Mouse (Mus musculus): ENCODE measurements at regions not wholly inside any gene's neighbourhood (a gene's known extent, or its start where the extent isn't known, plus 50 kb on each side); places are given as distances from the start of the nearest gene placed in this dataset.

DNA sequence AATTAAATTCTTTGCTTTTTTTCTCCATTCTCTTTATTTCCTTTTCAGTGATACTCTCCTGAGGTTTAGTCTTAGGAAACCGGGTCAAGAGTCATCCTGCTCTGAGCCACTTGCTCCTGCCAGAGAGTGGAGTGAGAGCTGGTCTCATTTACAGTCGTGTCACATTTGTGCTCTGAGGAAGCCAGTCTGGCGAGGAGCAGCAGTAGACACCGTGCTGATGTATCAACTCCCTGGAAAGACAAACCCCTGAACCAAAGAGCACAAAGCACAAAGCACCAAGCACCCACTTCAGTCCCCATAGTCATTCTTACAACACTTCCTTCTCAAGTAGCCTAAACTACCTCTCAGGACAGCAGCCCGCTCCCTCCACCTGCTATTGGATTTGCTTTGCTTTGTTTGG, 390.7 kb downstream of the Wdr11 start:
- DNase-seq (ENCODE audit: low read depth, low spot score): no peak

DNA sequence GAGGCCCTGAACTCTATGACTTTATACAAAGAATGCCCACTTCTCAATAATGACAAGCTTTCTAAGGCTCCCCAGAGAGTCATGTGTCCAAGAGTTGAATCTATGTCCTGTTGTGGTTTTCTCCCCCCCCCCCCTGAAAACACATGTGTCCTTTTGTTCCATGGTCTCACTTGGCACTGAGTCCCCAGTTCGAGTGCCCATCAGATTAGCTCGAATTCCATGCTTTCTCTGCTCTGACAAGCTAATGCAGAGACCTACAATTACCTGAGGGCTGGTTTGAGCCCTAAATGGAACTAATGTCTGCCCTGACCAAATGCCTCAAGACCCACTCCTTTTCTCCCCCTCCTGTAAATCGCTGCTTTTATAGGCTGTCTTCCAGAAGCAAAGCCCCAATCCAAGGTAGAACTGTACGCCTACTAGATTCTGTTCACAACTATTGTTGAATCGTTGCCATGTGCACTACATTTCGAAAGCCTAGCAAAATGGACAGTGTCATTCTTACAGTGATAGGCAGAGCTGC, 392.0 kb downstream of the Wdr11 start:
- DNase-seq (ENCODE audit: low read depth, low spot score): no peak

DNA sequence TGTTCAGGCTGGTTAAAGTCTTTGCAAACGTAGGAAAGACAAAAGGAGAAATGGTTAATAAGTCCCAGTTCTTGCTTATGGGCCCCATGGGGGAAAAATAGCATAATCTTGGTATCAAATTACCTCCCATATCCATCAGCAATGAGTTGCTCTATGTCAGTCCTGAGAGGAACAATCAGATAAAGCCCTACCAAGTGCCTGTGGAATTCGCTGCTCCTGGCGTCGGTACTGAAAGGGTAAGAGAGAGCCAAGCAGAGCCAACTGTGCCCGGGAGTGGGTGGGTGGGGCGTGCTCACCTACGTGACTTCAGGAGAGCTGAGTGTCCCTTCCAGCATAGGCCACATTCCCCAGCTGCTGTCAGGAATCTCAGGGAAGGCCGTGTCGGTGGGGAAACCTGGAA, 392.7 kb downstream of the Wdr11 start:
- no peak for DNase-seq (ENCODE audit: low read depth, low spot score)

DNA sequence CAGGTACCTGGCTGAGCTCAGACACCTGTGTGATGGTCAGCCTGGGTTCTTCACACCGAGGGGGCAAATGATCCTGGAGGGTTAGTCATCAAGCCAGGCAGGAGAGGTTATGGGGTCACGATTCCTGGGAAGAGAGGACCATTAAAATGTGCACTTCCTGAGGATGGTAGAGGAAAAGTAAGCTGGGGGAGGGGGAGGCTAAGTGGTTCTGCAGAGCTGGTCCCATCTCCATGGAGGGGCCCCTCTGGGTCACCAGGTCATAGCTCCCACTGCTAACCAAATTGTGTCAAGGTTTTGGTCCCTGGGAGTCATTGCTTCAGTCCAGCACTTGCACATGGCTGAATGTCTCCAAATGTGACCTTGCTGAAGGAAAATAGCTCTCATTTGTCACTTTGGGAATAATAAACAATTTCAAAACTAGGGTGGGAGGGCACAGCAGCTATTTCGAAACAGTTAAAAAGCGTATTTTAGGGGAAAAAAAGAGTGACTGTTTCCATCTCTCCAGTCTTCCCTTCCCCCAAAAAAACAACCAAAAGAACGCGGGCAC, 395.5 kb downstream of the Wdr11 start:
- DNase-seq (ENCODE audit: low read depth, low spot score): no peak

GRCm38 (mm10) chr7:129987713-129988112, 396.1 kb downstream of the Wdr11 start:
- peak; percentile 41 for DNase-seq (ENCODE audit: low read depth, low spot score)

- DNase-seq (ENCODE audit: low read depth, low spot score): no peak
Measured at GRCm38 (mm10) chr7:129993446-129994223, 402.0 kb downstream of the Wdr11 start.

GRCm38 (mm10) chr7:129995529-129995928, 403.9 kb downstream of the Wdr11 start:
- no peak for DNase-seq (ENCODE audit: low read depth, low spot score)

- no peak for DNase-seq (ENCODE audit: low read depth, low spot score)
Measured at GRCm38 (mm10) chr7:130001064-130001463, 409.4 kb downstream of the Wdr11 start.

GRCm38 (mm10) chr7:130002002-130002401, 410.3 kb downstream of the Wdr11 start:
- no peak for DNase-seq (ENCODE audit: low read depth, low spot score)

DNA sequence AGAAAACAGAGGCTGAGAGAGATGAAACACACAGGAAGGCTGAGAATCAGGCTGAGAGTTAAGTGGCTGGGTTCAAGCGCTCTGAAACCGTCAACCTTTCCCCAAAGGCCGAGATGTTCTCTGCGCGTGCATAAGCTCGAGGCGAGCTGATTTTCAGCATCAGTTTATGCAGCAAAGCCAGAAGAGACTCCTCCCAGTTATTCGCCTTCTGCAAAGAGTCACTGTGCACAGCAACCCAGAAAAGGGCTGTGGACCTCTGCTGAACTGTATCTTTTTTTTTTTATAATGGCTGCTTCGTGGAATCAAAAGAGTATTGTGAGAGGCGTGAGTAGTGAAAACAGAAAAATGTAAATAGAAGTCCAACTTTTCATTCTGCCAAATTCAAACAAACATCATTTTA, 413.7 kb downstream of the Wdr11 start:
- DNase-seq (ENCODE audit: low read depth, low spot score): no peak

GRCm38 (mm10) chr7:130007993-130008583, 416.4 kb downstream of the Wdr11 start:
- no peak for DNase-seq (ENCODE audit: low read depth, low spot score)

DNA sequence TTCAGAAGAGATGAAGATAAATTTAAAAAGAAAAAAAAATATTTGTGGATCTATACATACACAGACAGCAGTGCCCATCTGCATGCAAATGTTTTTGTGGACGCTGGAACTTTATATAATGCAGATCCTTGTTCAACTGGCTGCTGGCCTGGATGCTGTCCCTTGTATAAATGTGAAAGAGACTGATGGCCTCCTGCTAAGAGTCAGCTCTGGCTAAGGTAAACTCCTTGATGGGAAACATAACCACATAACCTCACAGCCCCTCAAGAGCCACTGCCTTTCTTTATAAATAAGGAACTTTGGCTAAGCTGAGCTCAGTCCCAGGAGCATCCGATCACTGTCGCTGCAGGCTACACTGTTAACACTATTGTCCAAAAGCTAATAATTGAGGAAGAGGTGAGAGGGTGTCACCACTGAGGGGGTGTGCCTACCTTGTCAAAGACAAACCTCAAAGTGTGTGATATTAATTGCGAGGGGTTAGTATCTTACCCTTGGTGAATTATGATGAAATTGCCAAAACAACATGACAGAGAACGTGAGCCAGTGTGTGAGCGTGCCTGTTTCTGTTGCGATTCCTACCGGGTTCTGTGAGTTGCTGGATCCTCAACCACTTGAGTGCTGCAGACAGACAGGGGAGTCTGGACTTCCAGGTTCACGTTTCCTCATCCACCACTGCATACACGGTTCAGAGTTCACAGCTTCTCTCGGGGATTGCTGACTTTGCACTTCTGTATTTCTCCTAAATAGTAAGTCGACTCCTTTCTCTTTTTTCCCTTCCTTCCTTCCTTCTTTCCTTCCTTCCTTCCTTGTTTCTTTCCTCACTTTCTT, 417.1 kb downstream of the Wdr11 start:
- no peak for DNase-seq (ENCODE audit: low read depth, low spot score)

DNA sequence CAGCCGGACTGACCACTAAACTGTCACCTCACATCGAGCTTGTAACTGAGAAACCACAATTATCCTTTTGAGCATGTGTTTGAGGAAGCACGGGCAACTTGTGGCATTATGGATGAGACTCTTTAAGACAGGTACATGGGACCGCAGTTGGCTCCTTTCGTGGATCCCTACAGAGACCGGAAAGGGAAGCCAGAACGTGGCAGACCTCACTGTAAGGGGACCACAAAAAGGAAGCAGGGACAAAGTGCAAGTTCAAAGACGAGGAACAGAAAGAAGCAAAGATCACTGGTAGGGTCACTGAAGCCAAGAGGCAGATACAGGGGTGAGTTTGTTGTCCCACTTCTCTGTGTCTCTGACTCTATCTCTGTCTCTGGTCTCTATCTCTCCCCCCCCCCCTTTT, 420.4 kb downstream of the Wdr11 start:
- DNase-seq (ENCODE audit: low read depth, low spot score): no peak

GRCm38 (mm10) chr7:130013109-130013508, 421.4 kb downstream of the Wdr11 start:
- DNase-seq (ENCODE audit: low read depth, low spot score): no peak

DNA sequence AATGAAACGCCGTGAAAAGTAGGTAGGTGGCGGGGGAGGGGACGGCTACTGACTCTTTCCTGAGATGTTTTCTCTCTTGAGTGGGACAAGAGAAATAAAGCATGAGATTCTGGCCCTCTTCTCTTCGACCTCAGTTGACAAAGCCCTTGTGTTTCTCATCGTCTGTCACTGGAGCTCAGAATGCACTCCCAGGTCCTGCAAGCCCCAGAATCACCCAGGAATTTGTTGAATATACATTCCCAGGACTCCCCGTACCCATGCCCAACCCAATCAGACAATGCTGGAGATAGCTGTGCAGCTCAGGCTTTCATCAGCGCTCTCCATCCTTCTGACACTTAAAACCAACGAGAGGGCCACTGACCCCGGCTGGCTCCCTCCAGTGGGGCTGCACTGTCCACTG, 422.9 kb downstream of the Wdr11 start:
- DNase-seq (ENCODE audit: low read depth, low spot score): no peak

DNA sequence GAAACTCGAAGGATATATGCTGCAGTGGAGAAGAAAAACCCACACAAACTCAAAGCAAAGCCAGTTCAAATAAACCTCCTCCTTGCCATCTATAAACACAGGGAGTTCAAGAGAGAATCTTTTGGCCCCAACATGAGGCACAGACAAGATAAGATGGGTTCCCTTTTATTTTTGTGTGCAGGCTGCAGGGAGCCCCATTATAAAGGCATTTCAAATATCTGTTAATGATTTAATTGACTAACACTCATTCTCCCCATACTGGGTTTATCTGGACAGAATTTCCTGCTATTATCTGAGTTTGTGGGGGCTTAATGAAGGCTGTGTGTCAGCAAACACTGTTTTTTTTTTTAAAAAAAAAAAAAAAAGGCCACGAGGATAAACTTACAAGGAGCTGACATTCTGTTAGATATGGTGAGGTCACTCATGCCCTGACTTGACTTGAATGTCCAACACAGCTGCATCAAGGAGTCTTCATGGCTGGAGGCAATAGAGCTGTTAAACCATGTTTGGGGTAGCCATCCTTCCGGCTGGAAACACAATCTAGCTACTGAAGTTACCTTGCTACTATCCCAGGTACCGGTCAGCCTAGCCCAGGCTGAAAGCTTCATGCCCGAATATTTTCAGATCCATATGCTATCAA, 423.8 kb downstream of the Wdr11 start:
- DNase-seq (ENCODE audit: low read depth, low spot score): no peak

DNA sequence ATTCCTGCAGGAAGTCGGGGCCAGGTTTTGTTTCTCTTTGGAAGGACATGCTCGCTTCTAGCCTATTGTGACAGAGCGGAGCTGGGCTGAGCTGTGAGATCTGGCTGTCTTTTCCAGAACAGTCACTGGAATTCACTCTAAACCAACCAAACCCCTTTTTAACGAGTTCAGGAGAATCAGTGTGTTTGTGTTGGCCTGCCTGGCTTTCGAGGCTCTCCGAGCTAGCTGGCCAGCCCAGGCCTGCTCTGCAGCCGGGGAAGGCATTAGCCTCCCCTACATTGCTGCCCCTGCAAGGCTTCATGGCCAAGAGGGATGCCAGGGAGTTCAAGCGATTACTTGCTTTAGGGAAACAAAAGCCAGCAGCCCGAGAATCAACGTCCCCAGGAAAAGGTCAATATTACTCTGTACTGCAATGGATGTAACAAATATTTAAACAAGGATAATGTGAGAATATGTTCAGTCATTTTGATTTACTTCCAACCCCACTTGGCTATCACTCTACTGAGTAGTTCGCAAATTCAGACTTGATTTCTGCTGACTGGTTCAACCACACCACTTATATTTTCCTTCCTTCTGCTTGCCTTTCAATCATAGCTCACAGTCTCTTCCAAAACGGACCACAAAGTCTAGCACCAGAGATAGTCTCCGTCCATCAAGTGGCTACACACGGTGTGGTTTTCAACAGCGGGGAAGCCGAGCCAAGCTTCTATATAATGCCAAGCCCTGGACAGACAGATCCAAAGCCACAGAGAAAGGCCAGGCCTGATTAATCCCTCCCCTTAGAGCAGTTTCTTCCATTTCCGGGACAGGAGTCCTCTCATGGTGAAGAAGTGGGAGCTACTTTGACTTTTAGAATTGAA, 424.6 kb downstream of the Wdr11 start:
- DNase-seq (ENCODE audit: low read depth, low spot score): no peak

DNA sequence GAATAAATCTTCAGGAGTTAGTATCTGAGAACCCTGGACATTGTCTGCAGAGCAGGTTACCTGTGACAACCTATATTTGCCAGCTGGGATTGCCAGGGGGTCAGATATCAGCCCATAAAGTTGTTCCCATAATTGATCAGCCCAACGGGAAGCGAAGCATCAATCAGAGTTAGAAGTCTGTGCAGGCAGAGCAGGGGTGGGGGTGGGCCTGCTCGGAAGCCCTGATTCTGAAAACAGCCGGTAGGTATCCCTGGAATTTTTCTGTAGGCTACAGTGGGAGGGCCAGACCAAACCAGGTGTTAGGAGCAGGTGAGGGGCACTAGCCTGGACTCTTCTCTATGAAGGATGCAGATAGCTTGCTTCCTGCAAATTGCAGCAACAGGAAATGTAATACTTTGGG, 427.2 kb downstream of the Wdr11 start:
- DNase-seq (ENCODE audit: low read depth, low spot score): no peak

DNA sequence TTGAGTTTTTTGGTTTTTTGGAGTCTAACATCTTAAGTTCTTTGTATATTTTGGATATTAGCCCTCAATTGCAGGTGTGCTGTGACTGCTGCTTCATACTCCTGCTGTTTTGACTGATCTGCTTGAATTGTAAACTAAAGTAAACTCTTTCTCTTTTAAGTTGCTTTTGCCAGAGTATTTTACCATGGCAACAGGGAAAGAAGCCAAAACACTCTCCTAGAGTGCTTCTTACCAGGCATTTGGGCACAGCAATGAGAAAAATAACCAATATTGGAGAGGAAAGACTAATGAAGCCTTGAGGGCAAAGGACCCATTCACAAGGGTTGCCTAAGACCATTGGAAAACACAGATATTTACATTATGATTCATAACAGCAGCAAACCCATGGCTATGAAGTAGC, 437.3 kb downstream of the Wdr11 start:
- DNase-seq (ENCODE audit: low read depth, low spot score): no peak

DNA sequence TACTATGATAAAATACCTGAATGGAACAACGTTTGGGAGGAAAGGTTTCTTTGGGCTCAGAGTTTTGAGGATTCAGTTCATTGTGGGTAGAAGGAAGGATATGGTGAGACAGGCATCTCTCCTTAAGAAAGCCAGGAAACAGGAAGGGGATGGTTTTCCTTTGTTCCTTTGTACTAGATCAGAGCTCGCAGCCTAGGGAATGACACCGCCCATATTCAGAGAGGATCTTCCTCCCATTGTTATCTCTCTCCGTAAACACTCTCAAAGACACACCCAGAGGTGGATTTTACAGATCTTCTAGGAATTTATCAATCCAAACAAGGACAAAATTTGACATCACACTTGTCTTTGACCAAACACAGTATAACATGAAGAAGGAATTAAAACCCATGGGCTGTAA, 439.0 kb downstream of the Wdr11 start:
- peak; percentile 66 for DNase-seq (ENCODE audit: low read depth, low spot score)

GRCm38 (mm10) chr7:130036235-130036634, 444.6 kb downstream of the Wdr11 start:
- DNase-seq (ENCODE audit: low read depth, low spot score): no peak

All from R1 (cell line).